ENCODE assay signal across 12 mouse cellular contexts in genomic region chr13:99239741-99240140, GRCm38 (mm10). TPM values are rescaled to one million over a fixed set of nuclear protein-coding genes. Genes with fewer than 3 reads are reported as not detected.
A peak's percentile ranks its signal among the peaks of the same experiment; 100 is the strongest.
DNase-seq lines count a peak whose midpoint lies in the region; ATAC-seq and TF ChIP-seq lines count a peak whose summit lies in the region.
"Had no signal": no experiment of that assay in that cellular context is flagged by ENCODE, and none has a peak within 500 bp of the region (broad histone marks: within the 10 kb centered on the region; RNA-seq: fewer than 3 reads in every experiment).

No protein-coding gene starts in this region.

- H3K27ac ChIP-seq in kidney, adult 2 months (ENCODE audit: insufficient read depth, low read depth, low read length), result peak overlapping the region; percentile 83
- H3K27ac ChIP-seq in brown adipose tissue, adult 24 weeks (replicated peaks; ENCODE audit: low read depth, low read length), result peak overlapping the region; percentile 100
- H3K27ac ChIP-seq in limb, embryonic 14.5 days (replicated peaks; ENCODE audit: low read depth, low read length), result peak overlapping the region; percentile 26; the same call in 1 of the 2 replicates
- H3K27ac ChIP-seq: forebrain, embryonic 13.5 days had no signal

- no peak for DNase-seq in kidney, adult 2 months
- no peak for DNase-seq in kidney, adult 8-10 months
- DNase-seq in embryo, embryonic 11 days, result peak; percentile 51
- DNase-seq in limb, embryonic 14.5 days (ENCODE audit: low spot score), result no peak
- no peak for DNase-seq in T-cell, adult 2 months (ENCODE audit: low spot score)
- DNase-seq in cerebellum, adult 9-11 months, result no peak
- DNase-seq: kidney, adult 11 months; right cerebral cortex, postnatal 14 days; thymus, postnatal 14 days had no signal

- H3K4me1 ChIP-seq in kidney, adult 2 months (ENCODE audit: control insufficient read depth, insufficient read depth, low read length), result peaks cover 14% of the 10 kb centered on the region
- H3K4me1 ChIP-seq in brown adipose tissue, adult 24 weeks (ENCODE audit: control insufficient read depth, insufficient read depth, insufficient read length, low read length), result peaks cover 40% of the 10 kb centered on the region
- peaks cover 18% of the 10 kb centered on the region for H3K4me1 ChIP-seq in limb, embryonic 14.5 days (ENCODE audit: control insufficient read depth, insufficient read depth, low read length)

- TF ChIP-seq POLR2A in kidney, adult 2 months (IDR thresholded peaks at IDR 0.05; ENCODE audit: low read depth, low read length), result no peak
- no peak for TF ChIP-seq POLR2A in limb, embryonic 14.5 days (IDR thresholded peaks at IDR 0.05; ENCODE audit: borderline replicate concordance, extremely low read depth, insufficient read depth, insufficient read length)

- 67% methylated on average over 6 of the region's 6 CpGs for WGBS in kidney, adult 2 months
- WGBS in limb, embryonic 14.5 days, result 18% methylated on average over 6 of the region's 6 CpGs

- TF ChIP-seq CTCF in kidney, adult 2 months (conservative IDR thresholded peaks at IDR 0.05; ENCODE audit: insufficient read depth, insufficient read length, low read depth, low read length), result no peak

- no peaks in the 10 kb centered on the region for H3K36me3 ChIP-seq in kidney, adult 2 months (ENCODE audit: control insufficient read depth, insufficient read depth, low read length)
- H3K36me3 ChIP-seq in limb, embryonic 14.5 days (ENCODE audit: control insufficient read depth, insufficient read depth, low read length), result no peaks in the 10 kb centered on the region
- H3K36me3 ChIP-seq: limb, embryonic 13.5 days had no signal

- H3K4me3 ChIP-seq in kidney, adult 2 months (ENCODE audit: insufficient read depth, low read depth, low read length), result no peak overlapping the region
- H3K4me3 ChIP-seq in brown adipose tissue, adult 24 weeks (ENCODE audit: insufficient read depth, low read depth, low read length), result no peak overlapping the region
- H3K4me3 ChIP-seq in limb, embryonic 14.5 days (replicated peaks; ENCODE audit: low read length), result no peak overlapping the region
- H3K4me3 ChIP-seq: forebrain, embryonic 13.5 days; limb, embryonic 13.5 days had no signal

- H3K9ac ChIP-seq in limb, embryonic 14.5 days (ENCODE audit: low read depth, low read length, severe bottlenecking), result no peak overlapping the region
- H3K9ac ChIP-seq: forebrain, embryonic 13.5 days; limb, embryonic 13.5 days had no signal

- H3K4me2 ChIP-seq in limb, embryonic 14.5 days (replicated peaks; ENCODE audit: low read depth, low read length, severe bottlenecking), result no peak overlapping the region
- H3K4me2 ChIP-seq: forebrain, embryonic 13.5 days; limb, embryonic 13.5 days had no signal

- H3K27me3 ChIP-seq in kidney, adult 2 months (replicated peaks; ENCODE audit: control insufficient read depth, insufficient read depth, low read length), result no peaks in the 10 kb centered on the region
- H3K27me3 ChIP-seq in limb, embryonic 14.5 days (ENCODE audit: control insufficient read depth, insufficient read depth, low read length), result no peaks in the 10 kb centered on the region
- H3K27me3 ChIP-seq: forebrain, embryonic 13.5 days; limb, embryonic 13.5 days had no signal

- no peaks in the 10 kb centered on the region for H3K9me3 ChIP-seq in limb, embryonic 14.5 days (ENCODE audit: control insufficient read depth, low read length)
- H3K9me3 ChIP-seq: forebrain, embryonic 13.5 days; limb, embryonic 13.5 days had no signal

- ATAC-seq in limb, embryonic 14.5 days (ENCODE audit: low FRiP score, low read depth), result no peak
- ATAC-seq: forebrain, embryonic 13.5 days had no signal

RNA-seq across cellular contexts. Expression of gene Zfp366, which starts 55.1 kb away (rescaled TPM):
- polyA plus RNA-seq in kidney, adult 2 months (2012; rRNA removed), result 3.1 and 4.3 TPM in 2 replicates
- polyA plus RNA-seq in brown adipose tissue, adult 24 weeks (2012; ENCODE audit: insufficient read depth, insufficient read length, missing spikeins), result 2.8 and 6.6 TPM in 2 replicates
- polyA plus RNA-seq in limb, embryonic 14.5 days (2012; rRNA removed), result 2.5 and 3.5 TPM in 2 replicates
- 0.73 and 1.0 TPM in 2 replicates for polyA plus RNA-seq in limb, embryonic 14.5 days (2014; fragmentation: Nextera tagmentation; extraction: Ambion mirVana)

Comparison
In these comparisons a context has a peak if more than half of its experiments do, and no peak if none do; other contexts are left out.
1. H3K27ac ChIP-seq: peak in every context shown above with its lines; median percentile 100 in brown adipose tissue, adult 24 weeks; 83 in kidney, adult 2 months; 26 in limb, embryonic 14.5 days.